Comparison of ENCODE assay signal across 12 mouse cellular contexts in genomic region chr16:33990712-33991111, GRCm38 (mm10).
"Had no signal": no experiment of that assay in that cellular context is flagged by ENCODE, and none has a peak within 500 bp of the region (broad histone marks: within the 10 kb centered on the region; RNA-seq: fewer than 3 reads in every experiment).

No protein-coding gene starts in this region.

- H3K36me3 ChIP-seq: kidney, embryonic 15.5 days; limb, embryonic 15.5 days; liver, embryonic 13.5 days; lung, embryonic 15.5 days had no signal

- H3K9ac ChIP-seq: kidney, embryonic 15.5 days; limb, embryonic 15.5 days; liver, embryonic 13.5 days; liver, postnatal 0 days; lung, embryonic 15.5 days; midbrain, embryonic 12.5 days had no signal

- H3K27me3 ChIP-seq: kidney, embryonic 15.5 days; limb, embryonic 15.5 days; liver, embryonic 13.5 days; lung, embryonic 15.5 days; midbrain, embryonic 12.5 days had no signal

- ATAC-seq: liver, postnatal 0 days had no signal

- DNase-seq: kidney, adult 2 months; kidney, postnatal 14 days; liver, embryonic 13.5 days; liver, postnatal 0 days; lung, postnatal 14 days; right cerebral cortex, postnatal 14 days; thymus, postnatal 4 days had no signal

- H3K4me3 ChIP-seq: kidney, embryonic 15.5 days; left cerebral cortex, adult 2 months; limb, embryonic 15.5 days; liver, embryonic 13.5 days; lung, embryonic 15.5 days; midbrain, embryonic 12.5 days had no signal

- H3K4me2 ChIP-seq: kidney, embryonic 15.5 days; limb, embryonic 15.5 days; liver, embryonic 13.5 days; lung, embryonic 15.5 days; midbrain, embryonic 12.5 days had no signal

- H3K27ac ChIP-seq: kidney, embryonic 15.5 days; left cerebral cortex, adult 2 months; limb, embryonic 15.5 days; liver, embryonic 13.5 days; lung, embryonic 15.5 days; midbrain, embryonic 12.5 days had no signal

- H3K4me1 ChIP-seq: limb, embryonic 15.5 days; liver, embryonic 13.5 days; lung, embryonic 15.5 days had no signal

- H3K9me3 ChIP-seq: kidney, embryonic 15.5 days; limb, embryonic 15.5 days; liver, embryonic 13.5 days; lung, embryonic 15.5 days; midbrain, embryonic 12.5 days had no signal
